Mouse (Mus musculus) left cerebral cortex, adult 11 months (tissue): Measurements from ENCODE around the gene Vmn2r4.
"Not testable (repeated sequence)": the region's sequence is repeated elsewhere in the genome, so short reads cannot be mapped to it uniquely, and the experiment has no call there.

Source experiments
- DNase-seq: peaks from one replicate; pipeline ENCODE4 v3.0.0; 2022; ENCODE audit warnings: low spot score

Vmn2r4 gene

DNA sequence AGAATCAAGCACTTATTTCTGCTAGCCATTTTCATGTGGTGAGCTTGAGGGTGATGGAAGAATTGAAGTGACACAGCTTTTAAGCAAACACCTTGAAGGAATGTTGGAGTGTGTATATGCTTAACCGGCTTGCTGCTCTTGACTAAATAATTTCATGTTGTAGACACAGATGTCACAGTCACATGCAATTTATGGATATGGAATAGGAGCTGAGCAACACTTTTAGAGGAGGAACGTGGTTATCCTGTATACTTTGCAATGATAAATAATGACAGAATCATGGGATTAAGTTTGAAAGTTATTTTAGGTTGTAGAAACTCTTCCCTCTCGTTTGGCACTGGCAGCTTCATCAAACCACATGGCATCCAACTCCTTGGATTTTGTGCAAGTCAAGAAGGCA, at the start of gene Vmn2r4:
Gene Vmn2r4 (minus strand): TSS at position 101 of the 400 bp plus-strand sequence.
- DNase-seq = not testable (repeated sequence)

DNA sequence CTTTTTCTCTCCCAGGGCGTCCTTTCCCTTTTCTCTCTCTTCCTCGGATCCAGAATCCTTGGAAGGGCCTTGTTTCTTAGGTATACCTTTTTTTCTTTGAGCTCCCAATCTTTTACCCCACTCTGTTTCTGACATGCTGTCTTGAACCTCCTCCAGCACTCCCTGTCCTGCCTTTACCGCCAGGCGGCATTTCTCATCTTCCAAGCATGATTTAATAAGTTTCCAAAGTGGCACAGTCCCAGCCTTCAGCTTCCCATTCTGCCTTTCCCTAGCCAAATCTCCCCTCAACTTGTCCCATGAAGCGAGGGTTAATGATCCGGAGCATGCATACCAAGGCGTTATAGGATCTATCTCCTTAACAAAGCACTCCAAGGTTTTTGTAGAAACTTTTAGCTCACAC, 19.1 kb upstream of the Vmn2r4 start:
- not testable (repeated sequence) for DNase-seq

DNA sequence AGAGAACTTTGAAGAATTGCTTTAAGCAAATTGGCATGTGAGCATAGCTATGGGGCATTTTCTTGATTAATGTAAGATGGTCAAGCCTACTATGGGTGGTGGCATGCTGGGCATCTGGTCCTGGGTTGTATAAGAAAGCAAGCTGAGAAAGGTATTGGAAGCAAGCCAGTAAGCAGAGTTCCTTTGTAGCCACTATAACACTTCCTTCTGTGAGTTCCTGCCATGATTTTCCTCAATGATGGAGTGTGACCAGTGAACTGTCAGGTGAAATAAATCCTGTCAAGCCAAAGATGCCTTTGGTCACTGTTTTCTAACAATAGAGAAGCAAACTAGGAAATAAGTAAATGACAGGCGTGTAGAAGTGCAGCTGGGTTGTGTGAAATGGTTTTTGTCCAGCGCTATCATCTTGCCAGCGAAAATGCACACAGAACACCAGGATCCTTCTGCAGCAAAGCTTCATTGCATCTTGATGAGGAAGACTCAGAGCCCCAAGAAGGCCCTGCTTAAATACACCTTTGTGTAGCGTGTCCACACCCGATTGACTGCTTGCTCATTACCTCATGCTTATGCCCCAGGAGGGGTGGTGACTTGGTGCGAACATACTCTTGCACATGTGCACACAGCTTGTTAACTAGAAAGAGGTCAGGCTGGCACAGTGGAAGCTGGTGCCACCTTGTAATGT, 13.1 kb upstream of the Vmn2r4 start:
- DNase-seq = not testable (repeated sequence)

DNA sequence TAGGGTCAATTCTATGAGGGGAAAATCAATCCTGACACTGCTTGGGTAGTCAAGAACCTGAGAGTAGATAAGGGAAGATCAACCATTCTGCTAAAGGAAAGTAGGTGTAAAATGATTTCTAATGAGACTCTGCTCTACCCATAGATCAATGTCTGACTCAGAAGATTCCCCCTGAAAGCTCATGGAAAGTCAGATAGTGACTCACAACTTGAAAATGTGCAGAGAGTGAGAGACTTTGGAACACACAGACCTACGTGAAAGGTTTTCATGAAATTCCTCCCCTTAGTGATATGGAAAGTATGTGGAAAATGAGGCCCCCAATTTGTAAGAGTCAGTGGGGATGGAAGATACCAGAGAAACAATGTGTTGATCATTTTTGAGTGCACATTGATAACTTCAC, 7.0 kb upstream of the Vmn2r4 start:
- DNase-seq = not testable (repeated sequence)

DNA sequence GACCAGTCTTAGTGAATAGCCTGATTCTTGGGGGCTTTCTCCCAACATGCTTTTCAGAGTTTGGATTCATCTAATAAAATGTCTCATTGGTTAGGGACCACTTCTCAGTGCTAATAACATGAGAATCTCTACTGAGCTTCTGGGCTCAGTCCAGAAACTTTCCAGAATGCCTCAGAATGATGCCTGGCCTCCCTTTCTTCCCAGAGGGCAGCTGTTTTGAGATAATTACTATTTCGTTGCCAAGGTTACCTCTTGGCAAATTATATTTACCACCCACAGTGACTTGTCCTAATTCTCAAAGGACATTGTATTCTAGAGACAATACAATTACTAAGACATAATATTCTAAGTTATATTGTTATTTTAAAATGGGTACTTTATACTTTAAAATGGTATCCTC, 2.3 kb upstream of the Vmn2r4 start:
- not testable (repeated sequence) for DNase-seq

DNA sequence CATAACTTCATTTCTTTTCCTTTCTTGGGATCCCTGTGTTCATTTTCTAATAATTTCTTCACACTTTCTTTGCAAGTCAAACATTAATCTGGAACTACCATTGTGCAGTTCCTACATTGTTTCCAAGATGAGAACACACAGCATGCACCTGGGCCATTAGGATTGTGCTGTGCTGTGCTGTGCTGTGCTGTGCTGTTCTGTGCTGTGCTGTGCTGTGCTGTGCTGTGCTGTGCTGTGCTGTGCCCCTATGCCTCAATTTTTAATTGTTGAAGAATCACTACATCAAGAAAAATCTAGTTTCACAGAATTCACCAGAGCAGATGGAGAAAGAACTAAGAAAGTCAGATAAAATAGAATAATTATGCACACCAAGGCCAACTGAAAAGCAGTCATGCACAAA, 915 bp downstream of the Vmn2r4 start:
- DNase-seq = not testable (repeated sequence)

DNA sequence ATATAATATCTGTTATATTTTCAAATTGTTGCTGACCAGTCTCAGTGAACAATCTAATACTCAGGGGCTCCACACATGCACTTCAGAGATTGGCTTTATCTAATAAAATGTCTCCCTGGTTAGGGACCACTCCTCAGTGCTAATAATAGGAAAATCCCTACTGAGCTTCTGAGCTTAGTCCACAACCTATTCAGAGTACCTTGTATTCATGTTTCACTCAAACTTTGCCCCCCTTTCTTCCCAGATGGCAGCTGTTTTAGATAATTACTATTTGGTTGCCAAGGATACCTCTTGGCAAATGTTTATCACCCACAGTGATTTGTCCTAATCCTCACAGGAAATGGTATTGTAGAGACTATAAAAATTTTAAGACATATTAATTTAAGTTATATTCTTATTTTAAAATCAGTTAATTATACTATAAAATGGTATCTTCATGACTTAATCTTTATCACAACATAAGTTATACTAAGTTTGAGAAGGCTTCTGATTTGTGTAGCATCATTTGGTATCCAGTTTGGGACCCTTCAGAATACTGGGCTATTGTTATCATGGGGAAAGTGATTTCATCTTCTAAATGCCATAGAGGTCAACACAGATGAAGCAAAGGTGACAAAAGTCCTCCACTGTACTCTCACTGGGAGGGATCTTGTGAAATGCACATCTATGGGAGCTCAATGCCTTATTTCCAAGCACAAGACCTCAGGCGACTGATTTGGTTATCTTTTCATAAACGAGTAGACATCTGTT, 55.7 kb downstream of the Vmn2r4 start:
- no peak for DNase-seq
